ENCODE assay signal across 8 mouse cellular contexts in genomic region chr3:37758124-37758523, GRCm38 (mm10). TPM values are rescaled to one million over a fixed set of nuclear protein-coding genes. Genes with fewer than 3 reads are reported as not detected.
DNase-seq lines count a peak whose midpoint lies in the region; ATAC-seq lines count a peak whose summit lies in the region.

No protein-coding gene starts in this region.

- H3K27ac ChIP-seq in embryonic facial prominence, embryonic 13.5 days = peak overlapping the region; percentile 44; the same call in 1 of the 2 replicates
- H3K27ac ChIP-seq in stomach, embryonic 14.5 days (ENCODE audit: low read length) = peak overlapping the region; percentile 6; the same call in 1 of the 2 replicates

- peak overlapping the region; percentile 1; the same call in 1 of the 2 replicates for H3K4me3 ChIP-seq in embryonic facial prominence, embryonic 13.5 days
- no peak overlapping the region for H3K4me3 ChIP-seq in stomach, embryonic 14.5 days (ENCODE audit: low read depth, low read length)

- H3K27me3 ChIP-seq in embryonic facial prominence, embryonic 13.5 days = peaks cover 3% of the 10 kb centered on the region; the same call in 1 of the 2 replicates
- no peaks in the 10 kb centered on the region for H3K27me3 ChIP-seq in stomach, embryonic 14.5 days (ENCODE audit: control insufficient read depth, insufficient read depth, low read length)

- H3K9ac ChIP-seq in embryonic facial prominence, embryonic 13.5 days = no peak overlapping the region
- H3K9ac ChIP-seq in stomach, embryonic 14.5 days (replicated peaks; ENCODE audit: low read depth, low read length) = no peak overlapping the region

- no peak for ATAC-seq in embryonic facial prominence, embryonic 13.5 days (ENCODE audit: insufficient number of reproducible peaks, insufficient read depth, low FRiP score, low TSS enrichment, low read depth)
- ATAC-seq in megakaryocyte, adult 5-6 weeks (ENCODE audit: poor library complexity, severe bottlenecking) = peak; percentile 48
- peak; percentile 51; the same call in 1 of the 2 replicates for ATAC-seq in stomach, embryonic 14.5 days (ENCODE audit: insufficient number of reproducible peaks, insufficient read depth, low FRiP score, low read depth)

- H3K4me2 ChIP-seq in embryonic facial prominence, embryonic 13.5 days = peak overlapping the region; percentile 41
- H3K4me2 ChIP-seq in stomach, embryonic 14.5 days (replicated peaks; ENCODE audit: low read depth, low read length) = peak overlapping the region; percentile 20

- no peaks in the 10 kb centered on the region; the same call in 1 of the 2 replicates for H3K9me3 ChIP-seq in embryonic facial prominence, embryonic 13.5 days
- no peaks in the 10 kb centered on the region for H3K9me3 ChIP-seq in stomach, embryonic 14.5 days (ENCODE audit: control insufficient read depth, low read depth, low read length)

- intact Hi-C loops in heart, postnatal 10 days (cut with DNase I) = loop anchor here (2.0 to 10.0 kb wide), 3 partner anchors 117 to 283 kb away; no protein-coding TSS in a partner anchor

- H3K36me3 ChIP-seq in embryonic facial prominence, embryonic 13.5 days = no peaks in the 10 kb centered on the region
- no peaks in the 10 kb centered on the region for H3K36me3 ChIP-seq in stomach, embryonic 14.5 days (ENCODE audit: control insufficient read depth, insufficient read depth, low read length)

- 5% methylated on average over 12 of the region's 12 CpGs for WGBS in embryonic facial prominence, embryonic 13.5 days
- 7% methylated on average over 12 of the region's 12 CpGs for WGBS in stomach, embryonic 14.5 days

- DNase-seq in right cerebral cortex, postnatal 4 days = peak; percentile 21
- DNase-seq in right cerebral cortex, postnatal 36 days (ENCODE audit: low spot score in 2 of 2) = no peak
- peak; percentile 59 to 64 for DNase-seq in heart, postnatal 10 days
- peak; percentile 73 for DNase-seq in kidney, postnatal 14 days
- DNase-seq in right cerebral cortex, postnatal 14 days = no peak

- H3K4me1 ChIP-seq in embryonic facial prominence, embryonic 13.5 days = peaks cover 9% of the 10 kb centered on the region
- H3K4me1 ChIP-seq in stomach, embryonic 14.5 days (ENCODE audit: control insufficient read depth, insufficient read depth, low read length) = peaks cover 12% of the 10 kb centered on the region

RNA-seq across cellular contexts. Expression of gene Gm5148, which starts 33.8 kb away (rescaled TPM):
- 6.2 and 7.5 TPM in 2 replicates for polyA plus RNA-seq in embryonic facial prominence, embryonic 13.5 days (2015; fragmentation: Nextera tagmentation; extraction: Ambion mirVana)
- total RNA-seq in heart, postnatal 10 days (2021) = under 1 TPM in 1 of 2 experiments, not detected in 1; 0.38 TPM
- 0.13 TPM in 1 of 2 replicates, not detected in the other for total RNA-seq in megakaryocyte, adult 5-6 weeks (2015)
- total RNA-seq in megakaryocyte, adult 5-6 weeks (2017) = 12.9 and 15.8 TPM in 2 replicates
- polyA plus RNA-seq in stomach, embryonic 14.5 days (2014; fragmentation: Nextera tagmentation; extraction: Ambion mirVana) = 7.7 and 8.7 TPM in 2 replicates

Comparison
In these comparisons a context has a peak if more than half of its experiments do, and no peak if none do; other contexts are left out.
1. DNase-seq: peak in right cerebral cortex, postnatal 4 days (single experiment), heart, postnatal 10 days (2 of 2) and kidney, postnatal 14 days (single experiment); none in right cerebral cortex, postnatal 36 days (0 of 2) and right cerebral cortex, postnatal 14 days (single experiment).